Mouse (Mus musculus) layer of hippocampus, postnatal 36 days (tissue): ENCODE results near the gene Dmc1. TPM values are rescaled to one million over a fixed set of nuclear protein-coding genes. Genes with fewer than 3 reads are reported as not detected.
A peak's percentile ranks its signal among the peaks of the same experiment; 100 is the strongest.

Experiments used
- DNase-seq, 2 experiments: peaks; one replicate each; pipeline ENCODE4 v3.0.0; 2022
- total RNA-seq, 2 experiments: library from RNA; stranded (reverse); gene quantifications; 2 replicates each; pipeline ENCODE4 v1.2.3; 2021

Gene Dmc1
- 1 to 10 TPM; 1.1 to 2.2 TPM for total RNA-seq

DNA sequence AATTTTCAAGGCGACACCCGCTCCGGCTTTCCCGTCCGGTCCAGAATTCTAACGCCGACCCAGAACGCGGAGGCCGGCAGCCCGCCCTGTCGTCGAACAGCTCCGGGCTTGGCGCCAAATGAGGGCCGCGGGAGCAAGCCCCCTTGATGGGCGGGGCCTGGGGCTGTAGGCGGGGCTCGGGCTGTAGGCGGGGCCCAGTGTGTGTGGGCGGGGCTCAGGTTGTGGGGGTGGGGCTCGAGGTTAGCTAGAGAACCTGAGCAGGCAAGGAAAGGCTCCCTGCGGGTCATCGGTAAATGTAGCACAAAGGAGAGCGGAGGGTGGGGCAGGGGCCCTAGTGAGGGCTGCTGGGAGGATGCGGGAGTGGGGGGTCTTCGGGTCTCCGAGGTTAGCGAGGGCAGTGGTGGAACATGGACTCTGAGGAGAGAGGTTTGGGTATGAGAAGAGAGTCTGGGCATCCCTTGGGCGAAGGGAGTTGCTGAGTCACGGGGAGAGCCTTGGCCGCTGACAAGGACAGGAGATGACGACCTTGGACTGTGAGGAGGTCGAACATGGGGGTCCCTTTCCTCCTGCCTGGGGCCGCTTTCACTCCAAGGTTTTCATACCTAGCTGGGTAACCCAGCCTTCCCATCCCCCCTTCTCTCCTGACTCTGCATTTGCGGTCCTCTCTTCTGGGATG, at the start of gene Dmc1:
TSS of gene Dmc1 (minus strand) at position 120 of the 676 bp plus-strand sequence.
- no peak for DNase-seq

DNA sequence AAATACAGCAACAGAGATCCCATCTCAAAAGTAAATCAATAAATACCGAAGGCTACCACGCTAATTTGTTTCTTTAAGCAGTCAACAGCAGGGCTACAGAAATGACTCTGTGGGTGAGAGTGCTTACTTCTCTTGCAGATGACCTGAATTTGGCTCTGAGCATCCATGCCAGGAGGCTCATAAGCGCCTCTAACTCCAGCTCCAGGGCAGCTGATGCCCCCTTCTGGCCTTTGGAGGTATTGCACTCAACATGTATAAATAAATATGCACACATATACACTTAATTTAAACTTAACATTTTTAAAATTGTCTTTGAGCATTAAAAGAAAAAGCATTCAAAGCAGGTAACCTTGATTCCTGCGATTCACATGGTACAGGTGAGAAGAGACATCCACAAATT, 46.6 kb upstream of the Dmc1 start:
- DNase-seq: no peak

DNA sequence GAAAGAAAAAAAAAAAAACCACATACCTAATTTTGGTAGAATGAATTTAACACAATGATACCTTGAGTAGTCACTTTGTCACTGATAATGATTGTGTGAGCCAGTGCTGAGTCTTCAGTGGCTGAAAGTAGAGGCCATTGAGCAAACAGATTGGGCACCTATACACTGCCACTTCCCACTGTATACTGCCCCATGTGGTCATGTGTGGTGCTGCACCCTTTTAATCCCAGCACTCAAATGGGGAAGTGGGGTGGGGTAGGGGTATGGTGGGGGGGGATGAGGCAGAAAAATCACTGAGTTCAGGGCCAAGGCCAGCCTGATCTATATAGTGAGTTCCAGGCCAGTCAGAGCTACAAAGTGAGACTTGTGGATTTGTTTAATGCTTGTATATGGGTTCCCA, 45.7 kb upstream of the Dmc1 start:
- no peak for DNase-seq

DNA sequence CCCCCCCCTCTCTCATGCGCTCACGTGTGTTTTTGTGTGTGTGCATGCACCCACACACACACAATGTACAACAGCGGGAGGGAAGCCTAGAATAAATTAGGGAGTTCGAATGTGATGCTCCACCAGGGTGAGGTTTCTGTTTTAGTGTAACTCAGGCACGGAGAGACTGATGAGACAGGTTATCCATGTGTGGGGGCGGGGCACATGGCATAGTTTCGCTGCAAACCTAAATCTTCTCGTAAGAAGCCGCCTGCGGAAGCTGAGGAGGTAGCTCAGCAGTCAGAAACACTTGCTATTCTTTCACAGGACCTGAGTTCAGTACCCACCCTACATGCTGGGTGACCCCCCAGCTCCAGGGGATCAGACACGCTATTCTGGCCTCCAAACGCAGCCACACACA, 43.2 kb upstream of the Dmc1 start:
- no peak for DNase-seq

DNA sequence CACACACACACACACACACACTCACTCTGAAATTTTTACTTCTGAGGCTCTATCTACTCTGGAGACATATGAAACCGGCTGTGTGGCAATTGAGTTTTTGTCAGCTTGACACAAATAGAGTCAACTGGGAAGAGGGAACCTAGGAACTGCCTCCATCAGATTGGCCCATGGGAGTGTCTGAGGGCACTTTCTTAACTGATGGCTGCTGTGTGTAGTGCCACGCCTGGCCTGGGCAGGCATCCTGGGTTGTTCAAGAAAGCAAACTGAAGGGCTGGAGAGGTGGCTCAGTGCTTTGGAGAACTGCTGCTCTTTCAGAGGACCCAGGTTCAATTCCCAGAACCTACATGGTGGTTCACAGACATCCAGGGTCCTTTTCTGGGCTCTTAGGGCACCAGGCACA, 40.6 kb upstream of the Dmc1 start:
- no peak for DNase-seq

DNA sequence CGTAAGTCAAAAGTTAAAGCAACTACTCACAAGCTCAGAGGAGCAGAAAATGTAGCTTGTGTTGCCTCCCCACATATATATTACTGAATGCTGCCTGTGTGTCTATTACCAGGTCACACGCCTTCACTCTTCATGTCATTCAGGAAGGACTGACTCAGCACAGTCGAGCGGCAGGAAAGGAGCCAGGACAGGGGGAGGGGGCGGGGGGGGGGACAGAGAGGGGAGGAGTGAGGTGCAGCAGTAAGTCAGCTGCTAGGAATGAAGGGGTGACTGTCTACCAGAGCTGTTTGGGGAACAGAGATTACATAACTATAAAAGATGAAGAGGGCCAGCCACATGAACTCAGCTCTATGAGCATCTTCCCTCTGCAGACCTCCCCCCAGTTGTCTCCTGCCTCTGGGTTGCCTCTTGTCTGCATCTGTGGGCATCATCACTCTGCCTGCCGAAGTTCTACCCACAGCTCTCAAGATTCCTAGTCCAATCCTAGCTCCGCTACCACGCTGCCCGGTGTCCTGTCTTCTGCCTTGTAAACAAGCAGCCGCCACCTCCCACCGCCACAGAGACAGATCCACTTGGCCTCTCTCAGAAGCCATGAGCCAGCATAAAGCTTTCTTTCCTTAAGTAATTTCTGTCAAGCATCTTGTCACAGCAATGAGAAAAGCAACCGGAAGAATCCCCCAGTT, 36.4 kb upstream of the Dmc1 start:
- DNase-seq: no peak

DNA sequence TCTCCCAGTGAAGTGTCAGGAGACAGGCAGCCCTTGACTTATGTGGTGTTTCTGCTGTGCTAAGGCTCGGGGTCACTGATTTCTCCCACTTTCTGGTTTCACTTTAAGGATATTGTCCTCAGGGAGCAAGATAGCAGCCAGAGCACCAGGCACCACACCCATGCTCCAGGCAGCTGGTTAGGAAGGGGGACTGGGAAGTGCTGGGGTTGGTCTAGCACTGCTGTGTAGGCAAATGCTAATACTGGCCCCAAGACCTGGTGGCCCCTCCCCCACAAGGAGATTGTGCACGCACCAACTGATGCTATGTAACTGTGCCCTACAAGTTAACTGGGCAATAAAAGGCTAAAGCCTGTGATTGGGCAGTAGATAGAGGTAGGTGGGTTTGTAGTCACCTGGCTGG, 25.6 kb upstream of the Dmc1 start:
- no peak for DNase-seq

DNA sequence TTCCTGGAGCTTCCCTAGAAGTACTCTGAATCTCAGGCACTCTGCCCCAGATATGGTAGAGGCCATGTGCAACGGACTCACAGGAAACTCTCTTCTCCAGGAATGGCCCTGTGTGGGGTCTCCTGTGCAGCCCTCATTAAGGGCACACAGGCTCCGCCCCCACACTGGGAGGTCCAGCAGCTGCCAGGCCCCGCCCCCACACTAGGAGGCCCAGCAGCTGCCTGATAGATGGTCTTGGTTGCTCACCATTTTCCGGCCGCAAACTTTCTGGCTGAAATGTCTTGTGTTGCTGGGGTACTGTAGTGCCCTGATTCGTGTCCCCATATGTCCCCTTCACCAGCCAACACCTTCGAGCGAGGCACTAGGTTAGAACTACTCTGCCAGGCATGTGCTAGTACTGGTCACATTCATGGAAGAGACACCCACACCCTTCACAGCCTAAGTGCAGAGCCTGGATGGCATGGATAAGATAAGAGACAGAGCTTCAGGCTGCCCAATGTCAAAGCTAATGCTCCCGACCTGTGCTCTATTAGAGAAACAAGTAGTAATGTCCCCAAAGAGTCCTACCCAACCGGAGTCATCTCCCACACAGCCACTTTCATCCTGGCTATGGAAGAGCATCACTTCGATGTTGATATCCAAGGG, 15.0 kb upstream of the Dmc1 start:
- no peak for DNase-seq

DNA sequence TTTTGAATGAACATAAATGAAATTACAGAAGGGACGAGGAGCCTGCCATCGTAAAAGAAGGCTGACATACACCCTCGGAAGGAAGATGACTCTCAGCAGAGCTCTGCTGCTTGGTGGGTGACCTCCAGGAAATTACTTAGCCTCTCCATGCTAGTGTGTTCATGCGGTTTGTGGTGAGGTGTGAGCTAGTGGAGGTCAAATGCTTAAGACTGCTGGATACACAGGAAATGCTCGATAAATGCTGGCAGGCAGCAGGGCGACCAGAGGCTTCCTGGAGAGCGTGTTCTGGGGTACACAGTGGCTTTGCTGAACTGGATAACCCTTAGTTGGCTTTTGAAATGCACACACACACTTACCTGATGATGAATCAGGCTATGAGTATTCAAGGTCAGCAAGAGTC, 13.5 kb upstream of the Dmc1 start:
- DNase-seq: no peak

DNA sequence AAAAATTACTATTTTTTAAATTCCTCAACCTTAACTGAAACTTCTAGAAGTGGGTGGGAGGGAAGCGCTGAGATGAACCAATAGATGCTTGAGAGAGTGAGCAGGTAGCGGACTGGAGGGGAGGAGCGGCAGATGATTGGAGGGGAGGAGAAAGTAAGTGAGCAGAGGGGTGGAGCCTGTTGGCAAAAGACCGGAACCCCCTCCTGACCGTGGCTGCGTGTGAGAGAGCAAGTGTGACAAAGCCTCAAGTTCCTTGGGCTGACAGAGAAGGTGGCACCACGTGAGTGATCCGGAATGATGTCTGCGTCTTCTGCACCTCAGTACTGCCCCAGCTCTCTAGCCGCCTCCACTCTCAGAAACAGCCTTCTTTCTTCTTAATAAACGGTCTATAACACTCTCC, 12.2 kb upstream of the Dmc1 start:
- no peak for DNase-seq

DNA sequence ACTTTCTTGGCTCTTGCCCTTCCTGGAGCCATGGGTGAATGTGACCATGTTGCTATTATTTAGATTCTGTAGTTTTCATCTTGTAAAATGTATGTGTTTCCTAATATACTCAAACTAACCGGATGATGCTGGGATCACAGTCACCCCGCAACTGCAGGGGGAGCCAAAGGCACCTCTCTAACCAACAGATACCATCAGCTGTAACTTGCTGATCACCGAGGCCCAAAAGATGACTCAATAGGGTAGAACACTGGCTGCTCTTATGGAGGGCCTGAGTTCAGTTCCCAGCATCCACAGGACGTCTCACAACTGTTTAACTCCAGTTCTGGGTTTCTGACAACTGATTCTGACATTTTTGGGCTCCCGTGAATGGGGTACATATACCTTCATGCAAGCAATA, 11.8 kb upstream of the Dmc1 start:
- no peak for DNase-seq

DNA sequence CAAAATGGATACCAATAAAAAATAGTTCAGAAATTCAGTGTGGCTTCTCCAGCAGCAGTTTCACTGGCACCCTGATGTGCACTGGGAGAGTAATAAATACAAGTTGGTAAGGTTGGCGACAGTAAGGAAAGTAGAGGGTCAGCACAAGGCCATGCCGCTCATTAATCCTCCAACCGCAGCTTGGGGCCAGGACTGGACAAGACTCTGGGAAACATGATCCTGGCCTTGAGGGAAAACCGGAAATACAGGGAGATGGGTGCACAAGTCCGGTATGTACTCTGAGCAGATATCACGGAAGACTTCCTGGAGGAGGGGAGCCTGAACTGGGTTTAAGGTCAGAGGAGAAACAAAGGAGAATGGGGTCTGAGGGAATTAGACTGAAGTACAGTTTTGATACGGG, 10.6 kb upstream of the Dmc1 start:
- DNase-seq: no peak

DNA sequence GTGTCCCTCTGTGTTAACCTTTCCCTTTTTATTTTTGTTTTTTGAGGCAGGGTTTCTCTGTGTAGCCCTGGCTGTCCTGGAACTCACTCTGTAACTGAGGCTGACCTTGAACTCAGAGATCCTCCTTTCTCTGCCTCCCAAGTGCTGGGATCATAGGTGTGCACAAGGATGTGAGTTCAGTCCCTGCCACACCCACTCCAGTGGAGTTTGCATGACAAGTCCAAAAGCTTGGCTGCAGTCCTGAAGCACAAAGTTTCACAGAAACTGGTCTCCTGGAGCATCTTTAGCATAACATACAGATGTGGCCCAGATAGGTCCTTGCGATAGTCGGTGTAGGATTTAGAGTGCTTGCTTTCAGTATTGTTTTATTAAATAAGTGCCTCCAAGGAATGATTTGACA, 4.3 kb upstream of the Dmc1 start:
- no peak for DNase-seq

DNA sequence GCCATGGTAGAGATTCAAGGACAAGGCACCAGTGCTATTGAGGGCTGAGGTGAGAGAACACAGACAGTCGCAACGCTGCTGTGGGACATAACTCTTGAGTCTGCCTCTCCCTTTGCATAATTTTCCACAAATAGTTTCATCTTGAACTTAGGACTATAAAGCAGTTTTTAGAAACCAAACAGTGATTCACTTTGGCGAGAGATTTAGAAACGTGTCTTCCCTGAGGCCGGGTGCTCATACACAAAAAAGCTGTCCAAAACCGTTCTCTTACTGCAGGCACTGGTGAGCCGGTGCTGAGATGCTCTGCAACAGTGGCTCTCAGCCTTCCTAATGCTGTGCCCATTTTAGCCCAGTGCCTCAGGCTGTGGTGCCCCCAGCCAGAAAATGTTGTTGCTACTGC, 3.3 kb upstream of the Dmc1 start:
- no peak for DNase-seq

DNA sequence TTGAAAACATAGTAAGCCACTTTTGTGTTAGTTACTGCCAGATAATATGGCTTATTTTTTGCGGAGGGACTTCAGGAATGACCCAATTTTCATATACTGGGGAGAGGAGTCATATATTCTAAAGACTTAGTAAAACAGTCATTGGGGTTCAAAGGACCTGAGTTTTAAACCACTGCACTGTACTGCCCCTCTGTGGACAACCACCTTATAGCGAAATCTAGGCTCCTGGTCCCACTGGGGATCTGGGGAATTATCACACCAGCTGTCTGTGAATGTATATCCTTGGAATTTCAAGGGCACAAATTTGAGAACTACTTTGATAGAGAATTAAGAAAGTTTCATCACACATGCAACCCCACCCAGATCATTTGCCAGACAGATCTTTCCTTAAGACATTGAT, 2.8 kb upstream of the Dmc1 start:
- no peak for DNase-seq

DNA sequence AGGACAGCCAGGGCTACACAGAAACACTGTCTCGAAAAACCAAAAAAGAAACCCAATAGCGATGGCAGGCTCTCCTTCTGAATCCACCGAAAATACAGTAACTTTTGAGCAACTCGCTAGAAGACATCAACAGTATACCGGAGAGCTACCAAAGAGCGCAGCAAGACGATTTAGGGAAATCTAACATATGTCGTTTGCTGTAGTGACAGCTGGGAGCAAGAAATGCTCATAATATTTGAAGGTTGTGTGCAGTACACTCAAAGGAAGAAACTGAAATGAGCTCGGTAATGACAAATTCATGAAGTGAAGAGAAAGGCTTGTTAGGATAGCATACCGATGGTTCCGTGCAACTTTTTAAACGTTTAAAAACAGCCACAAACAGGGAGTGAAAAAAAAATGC, 1.3 kb upstream of the Dmc1 start:
- DNase-seq: no peak

DNA sequence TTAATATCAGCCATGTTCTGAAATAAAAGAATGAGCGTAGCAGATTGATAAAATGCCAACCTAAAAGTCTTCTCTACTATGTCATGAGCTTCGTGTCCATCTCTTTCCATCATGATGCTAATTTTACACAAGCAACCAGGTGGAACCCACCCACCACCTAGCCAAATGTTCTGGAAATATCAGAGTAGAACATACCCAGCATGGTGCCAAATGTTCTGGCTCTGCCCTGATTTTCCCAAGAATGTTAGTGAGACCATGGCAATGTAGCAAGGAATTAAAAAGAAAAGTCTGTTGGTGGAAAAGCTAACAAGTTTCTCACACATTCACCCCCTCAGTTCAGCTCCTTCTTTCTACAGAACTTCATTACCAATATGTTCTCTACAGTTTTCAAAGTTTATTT, 4.7 kb downstream of the Dmc1 start:
- DNase-seq: peak in 1 of 2 experiments; percentile 29

DNA sequence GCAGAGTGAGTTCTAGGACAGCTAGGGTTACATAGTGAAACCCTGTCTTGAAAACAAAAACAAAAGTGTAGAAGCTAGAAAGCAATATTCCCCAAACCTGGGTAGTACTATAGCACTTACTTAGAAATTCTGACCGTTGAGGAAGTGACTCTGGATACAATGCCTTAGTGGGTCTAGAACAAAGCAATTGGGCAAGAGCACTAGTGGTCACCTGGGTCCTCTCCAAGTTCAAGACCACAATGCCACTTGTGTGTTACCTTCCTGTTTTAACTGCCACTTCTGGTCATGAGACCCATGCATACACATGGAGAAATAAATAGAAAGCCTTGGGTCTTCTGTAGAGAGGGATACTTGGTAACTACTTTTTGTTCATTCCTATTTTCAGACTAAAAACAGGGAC, 6.2 kb downstream of the Dmc1 start:
- DNase-seq: no peak

DNA sequence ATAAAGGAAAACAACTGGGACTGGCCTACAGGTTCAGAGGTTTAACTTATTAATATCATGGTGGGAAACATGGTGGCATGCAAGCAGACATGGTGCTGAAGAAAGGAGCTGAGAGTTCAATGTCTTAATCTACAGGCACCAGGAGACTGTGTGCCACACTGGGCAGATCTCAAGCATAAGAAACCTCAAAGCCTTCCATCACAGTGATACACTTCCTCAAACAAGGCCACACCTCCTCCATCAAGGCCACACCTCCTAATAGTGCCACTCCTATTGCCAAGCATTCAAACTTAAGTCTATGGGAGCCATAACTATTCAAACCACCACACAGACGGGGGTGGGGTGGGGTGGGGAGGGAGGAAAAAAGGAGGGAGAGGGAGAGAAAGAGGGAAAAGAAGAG, 23.3 kb downstream of the Dmc1 start:
- DNase-seq: no peak

DNA sequence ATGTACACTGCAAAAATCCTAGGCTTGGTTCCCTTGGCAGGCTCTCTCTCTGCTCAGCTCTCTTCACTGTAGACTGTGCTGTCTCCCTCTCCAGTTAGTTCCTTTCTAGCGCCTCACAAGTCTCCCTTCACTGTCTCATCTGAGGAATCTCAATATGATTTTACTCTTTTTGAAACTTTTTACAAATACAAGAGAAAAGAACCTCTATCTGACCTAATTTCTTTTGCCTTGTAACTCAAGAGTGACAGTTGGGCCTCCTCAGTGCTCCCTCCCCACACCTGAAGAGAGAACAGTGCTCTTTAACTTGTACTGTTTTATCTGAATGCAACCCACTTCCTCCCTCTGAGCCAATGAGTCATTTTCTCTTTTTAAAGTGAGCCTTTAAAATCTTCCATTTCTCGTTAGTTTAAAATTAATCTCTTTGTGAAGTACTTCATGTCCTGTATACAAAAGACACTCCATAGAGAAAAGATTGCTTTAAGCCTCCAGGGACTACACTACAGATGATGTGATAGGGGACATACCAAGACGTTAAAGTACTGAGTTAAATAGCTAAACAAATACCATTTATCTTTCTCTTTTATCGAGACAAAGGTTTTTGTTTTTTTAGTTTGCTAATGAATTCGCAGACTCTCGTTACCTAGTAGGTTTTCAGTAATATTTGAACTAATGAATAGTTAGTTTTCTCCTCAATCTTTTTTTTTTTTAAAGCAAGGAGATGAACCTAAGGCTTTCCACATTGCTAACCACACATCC, 27.1 kb downstream of the Dmc1 start:
- DNase-seq: no peak

DNA sequence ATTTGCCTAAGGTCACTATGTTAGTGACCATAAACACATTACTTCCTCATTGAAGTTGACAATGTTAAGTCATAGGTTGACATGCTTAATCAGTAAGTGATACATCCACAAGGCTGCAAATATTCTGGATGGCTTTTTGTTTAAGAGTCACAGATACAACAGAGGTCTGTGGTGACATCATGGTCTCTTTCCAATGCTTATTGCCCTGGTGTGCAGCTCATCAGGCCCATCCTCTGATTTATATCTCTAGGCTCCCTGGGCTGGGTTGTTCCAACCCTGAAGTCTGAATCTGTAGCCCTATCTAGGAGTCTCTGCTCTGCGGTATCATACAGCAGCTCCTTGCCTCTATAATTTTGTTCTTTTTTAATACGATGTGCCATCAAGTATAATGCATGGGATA, 28.0 kb downstream of the Dmc1 start:
- DNase-seq: no peak

DNA sequence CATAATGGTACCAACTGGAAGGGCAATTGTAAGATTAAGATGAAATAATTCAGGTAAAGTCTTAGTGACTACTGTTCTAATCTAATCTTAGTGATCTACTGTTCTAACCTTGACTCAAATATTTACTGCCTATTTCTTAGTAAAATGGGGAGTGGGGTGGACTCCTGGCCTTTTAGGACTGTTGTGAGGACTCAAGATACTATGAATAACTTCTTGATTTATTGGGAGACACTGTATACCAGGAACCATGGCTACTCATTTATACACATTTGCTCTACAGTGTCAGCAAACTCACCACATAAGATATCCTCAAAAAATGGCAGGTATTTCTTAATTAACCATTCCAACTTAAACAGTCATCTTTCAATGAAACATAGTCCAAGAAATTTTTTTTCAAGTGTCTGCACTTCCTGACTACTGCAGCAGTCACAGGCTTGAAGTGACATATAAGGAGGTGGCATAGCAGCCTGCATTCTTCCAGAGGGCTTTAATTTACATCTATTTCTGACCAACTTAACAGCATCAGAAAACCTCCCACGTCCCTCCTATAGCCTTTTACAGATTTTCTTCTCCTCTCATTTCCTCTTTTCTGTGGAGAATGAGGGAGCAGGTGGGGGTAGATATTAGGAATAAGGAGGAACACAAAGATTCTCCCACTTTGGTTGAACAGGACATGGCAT, 29.2 kb downstream of the Dmc1 start:
- no peak for DNase-seq

DNA sequence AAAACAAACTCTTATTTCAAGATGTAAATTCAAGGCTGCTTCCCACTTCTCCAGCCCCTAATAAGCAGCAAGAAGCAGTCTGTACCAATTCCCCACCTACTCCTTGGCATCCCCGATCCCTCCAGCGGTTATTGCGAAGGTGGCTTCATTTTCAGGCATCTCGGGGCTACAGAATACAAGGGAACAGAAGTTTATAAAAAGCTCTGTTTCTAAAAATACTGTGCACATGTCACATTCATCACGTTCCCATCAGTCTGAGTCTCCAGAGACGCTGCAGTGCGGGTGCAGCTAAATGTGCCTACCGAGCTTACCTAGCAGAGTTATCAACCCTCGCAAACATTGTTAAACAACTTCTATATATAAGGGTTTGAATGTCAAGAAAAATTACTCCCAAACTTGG, 42.5 kb downstream of the Dmc1 start:
- peak; percentile 10 to 14 for DNase-seq
